Mouse (Mus musculus) CH12.LX (cell line): ENCODE data around the gene Aatf. TPM values are rescaled to one million over a fixed set of nuclear protein-coding genes. Genes with fewer than 3 reads are reported as not detected.

Experiments
- DNase-seq: peaks from one replicate; pipeline ENCODE4 v3.0.0-alpha.2; 2013; ENCODE audit errors: extremely low read depth
- H3K27ac ChIP-seq: 2 replicates; pipeline ENCODE4 v1.5.1; 2012; ENCODE audit warnings: low read depth, mild to moderate bottlenecking, control low read depth, moderate library complexity; ENCODE audit not compliant: insufficient read depth
- H3K27me3 ChIP-seq: replicated peaks from 2 replicates; pipeline ENCODE3; 2012; ENCODE audit warnings: inconsistent platforms
- H3K36me3 ChIP-seq, 2 experiments: replicated peaks in 1 of 2; 2 replicates each; pipeline versions ENCODE3 to v1.6.1; 2012; ENCODE audit warnings: inconsistent platforms in 1 of 2, low read length in 1 of 2, mild to moderate bottlenecking in 1 of 2, mixed read lengths in 1 of 2, moderate library complexity in 1 of 2; ENCODE audit not compliant: control insufficient read depth in 1 of 2, insufficient read depth in 1 of 2
- H3K4me1 ChIP-seq, 2 experiments: 2 replicates each; pipeline ENCODE4 v1.6.1; 2012; ENCODE audit warnings: inconsistent platforms in 1 of 2, moderate library complexity in 1 of 2; ENCODE audit not compliant: insufficient read depth in 2 of 2, control insufficient read depth in 1 of 2
- H3K4me2 ChIP-seq: 2 replicates; pipeline ENCODE4 v1.6.1; 2012; ENCODE audit warnings: low read depth, mild to moderate bottlenecking, control low read depth; ENCODE audit not compliant: poor library complexity, insufficient read depth, severe bottlenecking
- H3K4me3 ChIP-seq, 3 experiments: fragments of 150-350 bp in 1 of 3; sonication (generic) in 1 of 3; replicated peaks in 1 of 3; 2 replicates each; pipeline versions ENCODE3 to v1.5.1; 2011 to 2012; ENCODE audit warnings: low read depth in 2 of 3, low read length in 2 of 3, mild to moderate bottlenecking in 2 of 3, moderate library complexity in 2 of 3, control low read depth in 1 of 3, improper control_type of control experiment in 1 of 3, inconsistent platforms in 1 of 3, mixed read lengths in 1 of 3; ENCODE audit not compliant: poor library complexity in 1 of 3
- H3K79me2 ChIP-seq: replicated peaks from 2 replicates; pipeline ENCODE4 v1.6.1; 2012; ENCODE audit warnings: mild to moderate bottlenecking, moderate library complexity; ENCODE audit not compliant: control insufficient read depth, poor library complexity, insufficient read depth, severe bottlenecking; ENCODE audit errors: extremely low read depth
- H3K9ac ChIP-seq: 2 replicates; pipeline ENCODE4 v1.6.1; 2012; ENCODE audit warnings: low read depth, mild to moderate bottlenecking, control low read depth, moderate library complexity; ENCODE audit not compliant: insufficient read depth
- H3K9me3 ChIP-seq: replicated peaks from 2 replicates; pipeline ENCODE3; 2012; ENCODE audit warnings: low read length, inconsistent platforms, mixed read lengths
- CHD1 ChIP-seq: IDR thresholded peaks from 2 replicates; pipeline ENCODE4 v1.6.1; 2012; ENCODE audit warnings: low read depth, low read length, improper control_type of control experiment, inconsistent platforms
- CTCF ChIP-seq, 2 experiments: IDR thresholded peaks in 1 of 2; conservative IDR thresholded peaks in 1 of 2; 2 replicates each; pipeline ENCODE4 v1.5.1; 2011 to 2012; ENCODE audit warnings: low read depth in 2 of 2, low read length in 2 of 2, improper control_type of control experiment in 1 of 2, inconsistent platforms in 1 of 2, mild to moderate bottlenecking in 1 of 2, moderate library complexity in 1 of 2
- E2F4 ChIP-seq: IDR thresholded peaks from 2 replicates; pipeline ENCODE4 v1.6.1; 2011; ENCODE audit warnings: low read depth, low read length, improper control_type of control experiment; ENCODE audit not compliant: insufficient replicate concordance
- EP300 ChIP-seq: IDR thresholded peaks from 2 replicates; pipeline ENCODE4 v1.6.1; 2011; ENCODE audit warnings: low read length, improper control_type of control experiment
- ETS1 ChIP-seq: conservative IDR thresholded peaks from 2 replicates; pipeline ENCODE4 v1.6.1; 2012; ENCODE audit warnings: low read depth, mild to moderate bottlenecking, inconsistent platforms, low read length, improper control_type of control experiment, moderate library complexity
- GABPA ChIP-seq: IDR thresholded peaks from 2 replicates; pipeline ENCODE4 v1.6.1; 2012; ENCODE audit warnings: low read depth, low read length, improper control_type of control experiment, inconsistent platforms; ENCODE audit not compliant: insufficient replicate concordance
- HCFC1 ChIP-seq: IDR thresholded peaks from 2 replicates; pipeline ENCODE4 v1.6.1; 2012; ENCODE audit warnings: low read depth, mild to moderate bottlenecking, inconsistent platforms, low read length, improper control_type of control experiment
- JUN ChIP-seq: IDR thresholded peaks from 2 replicates; pipeline ENCODE4 v1.6.1; 2011; ENCODE audit warnings: low read depth, mild to moderate bottlenecking, low read length, improper control_type of control experiment, moderate library complexity; ENCODE audit not compliant: insufficient read depth
- MAFK ChIP-seq: IDR thresholded peaks from 2 replicates; pipeline ENCODE4 v1.6.1; 2011; ENCODE audit warnings: low read length, improper control_type of control experiment; ENCODE audit not compliant: insufficient replicate concordance
- MAZ ChIP-seq: IDR thresholded peaks from 2 replicates; pipeline ENCODE4 v1.6.1; 2012; ENCODE audit warnings: low read depth, mild to moderate bottlenecking, inconsistent platforms, low read length, improper control_type of control experiment, moderate library complexity
- MEF2A ChIP-seq: IDR thresholded peaks from 2 replicates; pipeline ENCODE4 v1.6.1; 2014; ENCODE audit warnings: low read depth, mild to moderate bottlenecking, inconsistent platforms, low read length, improper control_type of control experiment, borderline replicate concordance
- NRF1 ChIP-seq: IDR thresholded peaks from 2 replicates; pipeline ENCODE4 v1.6.1; 2014; ENCODE audit warnings: low read depth, mild to moderate bottlenecking, inconsistent platforms, low read length, improper control_type of control experiment, moderate library complexity
- PAX5 ChIP-seq: IDR thresholded peaks from 2 replicates; pipeline ENCODE4 v1.6.1; 2012; ENCODE audit warnings: low read length, inconsistent platforms, mixed read lengths
- SMC3 ChIP-seq: IDR thresholded peaks from 2 replicates; pipeline ENCODE4 v1.6.1; 2011; ENCODE audit warnings: low read depth, low read length, improper control_type of control experiment
- USF2 ChIP-seq: conservative IDR thresholded peaks from 2 replicates; pipeline ENCODE4 v1.6.1; 2011; ENCODE audit warnings: low read depth, low read length, improper control_type of control experiment
- ZC3H11A ChIP-seq: IDR thresholded peaks from 2 replicates; pipeline ENCODE4 v1.6.1; 2012; ENCODE audit warnings: low read depth, mild to moderate bottlenecking, inconsistent platforms, low read length, improper control_type of control experiment
- ZKSCAN1 ChIP-seq: IDR thresholded peaks from 2 replicates; pipeline ENCODE4 v1.6.1; 2012; ENCODE audit warnings: low read depth, inconsistent platforms, low read length, improper control_type of control experiment, borderline replicate concordance
- ZNF384 ChIP-seq: IDR thresholded peaks from 2 replicates; pipeline ENCODE4 v1.6.1; 2012; ENCODE audit warnings: low read depth, low read length, improper control_type of control experiment, inconsistent platforms
- dilution Hi-C: fragments of 300-500 bp; cut with MboI; formaldehyde crosslinking; loops from 2 replicates; pipeline ENCODE4 v1.14.3; 2020; ENCODE audit warnings: low sequenced_read_pairs; ENCODE audit not compliant: extremely low pct_unique_long_range_greater_than_20kb, extremely low pct_ligation_motif_present
- in situ Hi-C: fragments of 300-500 bp; cut with MboI; formaldehyde crosslinking; loops from 3 replicates; pipeline ENCODE4 v1.14.3; 2019; ENCODE audit warnings: low sequenced_read_pairs, low pct_ligation_motif_present, low pct_unique_long_range_greater_than_20kb, mixed read lengths
- polyA plus RNA-seq: library from polyadenylated mRNA; unstranded; fragments of >175 nt; gene quantifications from 2 replicates; pipeline ENCODE4 v1.2.1, GENCODE M21; 2012; ENCODE audit warnings: low read depth; ENCODE audit not compliant: insufficient read length
- total RNA-seq, 2 experiments: library from RNA; depleted of rRNA; stranded (reverse); fragments of 300-350 nt in 1 of 2; fragments of >200 nt in 1 of 2; gene quantifications; 2 replicates each; pipeline ENCODE4 v1.2.3; 2012 to 2014

The Aatf gene
- total and polyA plus RNA-seq, 3 experiments = 69.8 to 112 (median 71.7) TPM

DNA sequence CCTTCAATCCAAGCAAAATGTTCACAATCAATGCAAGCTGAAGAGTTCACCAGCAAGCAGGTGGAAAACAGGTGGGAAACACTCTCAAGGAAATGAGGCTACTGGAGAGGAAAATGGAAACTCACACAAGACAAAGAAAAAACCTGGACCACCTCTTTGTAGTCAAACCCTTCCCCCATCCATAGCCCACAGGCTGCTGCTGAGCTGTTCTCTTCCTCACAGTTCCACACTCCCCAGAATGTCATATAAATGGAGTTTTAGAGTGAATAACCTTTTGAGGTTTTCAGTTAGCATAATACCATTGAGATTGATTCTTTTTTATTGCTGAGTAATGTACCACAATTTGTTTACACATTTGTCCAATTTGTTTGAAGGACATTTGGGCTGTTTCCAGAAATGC lies 16.4 kb downstream of the Aatf start:
- in situ Hi-C loops (no loop called here), dilution Hi-C loops (no loop called here)
- Histone ChIP-seq H3K4me2 (no peak overlapping the region), H3K9ac (no peak overlapping the region), H3K27ac (no peak overlapping the region), H3K79me2 (peaks cover 21% of the 10 kb centered on the region), H3K4me1 (no peaks in the 10 kb centered on the region), H3K9me3 (no peaks in the 10 kb centered on the region), H3K36me3 (peaks cover 33 to 86% of the 10 kb centered on the region in 2 experiments), H3K4me3 (no peak overlapping the region), H3K27me3 (no peaks in the 10 kb centered on the region)
- DNase-seq = no peak
- TF ChIP-seq ZNF384 (no peak), GABPA (no peak), CTCF (conservative IDR thresholded peaks at IDR 0.05 in 1 of 2, IDR thresholded peaks at IDR 0.05 in 1 of 2; ENCODE audit: low read depth in 2 of 2, low read length in 2 of 2) (no peak), SMC3 (no peak), ZC3H11A (no peak), ZKSCAN1 (no peak), JUN (no peak), HCFC1 (no peak), E2F4 (no peak), MAFK (no peak), EP300 (no peak), NRF1 (no peak)

DNA sequence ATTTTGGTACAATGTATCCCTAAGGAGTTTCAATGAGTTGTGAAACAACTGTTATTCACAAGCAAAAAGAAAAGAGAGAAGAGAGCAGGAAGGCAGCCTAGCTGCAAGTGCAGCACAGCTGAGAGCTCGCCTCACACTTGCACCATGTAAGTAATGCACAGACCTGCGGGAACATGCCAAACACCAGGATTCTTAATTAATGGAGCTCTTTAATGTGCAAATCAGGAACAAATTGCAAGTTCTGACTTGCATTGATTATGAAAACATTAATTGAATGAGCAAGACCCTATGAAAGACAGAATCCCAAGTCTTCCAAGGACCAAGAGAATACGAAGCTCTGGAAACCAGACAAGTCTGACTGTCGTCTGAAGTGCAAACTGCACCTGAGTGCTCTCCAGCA lies 17.5 kb downstream of the Aatf start:
- dilution Hi-C loops = no loop called here
- Histone ChIP-seq H3K27me3 (no peaks in the 10 kb centered on the region), H3K4me3 (no peak overlapping the region), H3K9me3 (no peaks in the 10 kb centered on the region), H3K9ac (no peak overlapping the region), H3K79me2 (peaks cover 21% of the 10 kb centered on the region), H3K4me1 (no peaks in the 10 kb centered on the region), H3K27ac (no peak overlapping the region), H3K36me3 (peaks cover 40 to 88% of the 10 kb centered on the region in 2 experiments), H3K4me2 (no peak overlapping the region)
- TF ChIP-seq PAX5 = no peak
- TF ChIP-seq CTCF (conservative IDR thresholded peaks at IDR 0.05 in 1 of 2, IDR thresholded peaks at IDR 0.05 in 1 of 2; ENCODE audit: low read depth in 2 of 2, low read length in 2 of 2) = no peak
- TF ChIP-seq ZC3H11A = no peak
- no peak for TF ChIP-seq MAZ
- TF ChIP-seq CHD1 = no peak
- TF ChIP-seq MEF2A = no peak
- no peak for TF ChIP-seq ETS1
- TF ChIP-seq MAFK = no peak
- TF ChIP-seq HCFC1 = no peak
- TF ChIP-seq USF2 = no peak
- in situ Hi-C loops = no loop called here
- no peak for DNase-seq
